Mouse (Mus musculus) mouse trophoblast stem cell (cell line): ENCODE results near the gene Rps12-ps3.

Experiments used
- in situ Hi-C, 2 experiments: fragments of 300-500 bp; cut with MseI, MboI; formaldehyde crosslinking; loops; 2 replicates in 1 of 2; 3 replicates in 1 of 2; pipeline ENCODE4 v1.15.1; 2025

Rps12-ps3 gene

DNA sequence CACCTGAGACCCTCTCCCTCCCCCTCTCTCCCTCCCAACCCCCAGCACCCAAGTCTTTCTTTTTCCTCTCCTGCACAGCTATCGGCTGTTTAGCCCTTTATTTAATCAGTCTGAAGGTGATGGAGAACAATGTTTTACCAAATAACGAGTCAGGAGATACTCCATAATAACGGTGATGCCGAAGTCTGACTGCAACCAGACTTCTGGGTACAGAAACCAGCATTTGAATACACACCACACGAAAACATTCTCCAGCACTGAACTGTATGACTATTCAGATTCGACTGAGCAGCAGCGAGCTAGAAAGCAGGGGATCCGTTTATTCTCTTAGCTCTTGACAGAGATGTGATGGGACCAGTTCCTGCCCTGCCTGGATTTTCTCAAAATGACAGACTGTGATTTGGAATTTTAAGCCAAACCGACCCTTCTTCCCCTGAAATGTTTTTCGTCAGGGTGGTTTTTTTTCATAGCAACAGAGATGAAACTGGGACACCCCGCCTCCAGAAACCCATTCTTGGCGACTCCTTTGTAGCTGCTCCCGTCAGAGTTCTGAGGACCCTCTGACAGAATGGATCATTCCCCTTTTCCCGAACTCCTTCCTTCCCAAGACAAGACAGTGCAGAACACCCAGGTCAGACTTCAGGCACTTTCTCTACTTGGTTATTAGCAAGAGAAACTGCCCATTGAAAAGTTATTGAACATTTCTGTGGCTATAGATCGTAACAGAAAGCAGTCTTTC is 29.2 kb downstream of the Rps12-ps3 start:
- in situ Hi-C loops, result no loop called here

DNA sequence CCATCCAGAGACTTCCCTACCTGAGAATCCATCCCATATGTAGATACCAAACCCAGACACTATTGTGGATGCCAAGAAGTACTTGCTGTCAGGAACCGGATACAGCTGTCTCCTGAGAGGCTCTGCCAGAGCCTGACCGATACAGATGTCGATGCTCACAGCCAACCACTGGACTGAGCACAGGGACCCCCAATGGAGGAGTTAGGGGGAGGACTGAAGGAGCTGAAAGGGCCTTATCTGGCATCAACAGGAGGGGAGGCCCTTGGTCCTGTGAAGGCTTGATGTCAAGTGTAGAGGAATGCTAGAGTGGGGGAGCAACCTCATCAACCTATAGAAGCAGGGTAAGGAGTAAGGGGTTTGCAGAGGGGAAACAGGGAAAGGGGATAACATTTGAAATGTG is 30.7 kb downstream of the Rps12-ps3 start:
- in situ Hi-C loops, result no loop called here

DNA sequence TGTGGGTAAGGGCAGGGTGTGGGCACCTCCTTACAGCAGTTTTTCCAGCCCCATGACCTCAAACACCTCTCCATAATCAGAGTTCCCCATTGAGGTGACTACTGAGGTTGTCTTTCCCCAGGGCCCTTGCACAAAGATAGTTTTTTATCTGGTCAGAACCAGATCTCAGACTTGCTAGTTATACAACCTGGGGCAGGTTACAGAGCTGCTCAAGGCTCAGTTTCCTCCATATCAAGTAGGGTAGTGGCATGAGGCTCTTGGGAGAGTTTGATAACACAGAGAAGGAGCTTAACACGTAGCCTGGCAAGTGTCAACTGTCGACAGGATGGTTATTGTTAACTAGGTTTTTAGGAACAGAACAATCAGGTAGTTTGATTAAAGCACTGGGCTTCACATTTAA is 32.8 kb downstream of the Rps12-ps3 start:
- in situ Hi-C loops, result no loop called here

DNA sequence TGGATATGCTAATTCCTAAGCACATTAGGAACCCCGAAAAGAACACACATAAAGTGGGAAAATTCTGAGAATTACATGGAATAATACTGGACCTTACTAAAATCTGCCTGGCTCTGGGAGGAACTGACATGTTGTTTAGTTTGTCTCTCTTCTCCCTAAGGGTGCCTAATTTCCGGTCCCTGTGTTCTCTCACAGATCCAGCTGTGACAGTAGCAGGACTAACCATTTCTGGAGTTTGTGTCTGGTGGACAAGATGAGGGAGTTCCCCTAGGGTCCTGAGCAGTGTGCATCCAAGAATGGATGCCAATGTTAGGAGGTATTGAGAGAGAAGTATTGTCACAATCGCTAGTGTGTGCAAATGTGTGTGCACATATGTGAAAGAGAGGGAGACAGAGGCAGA is 34.3 kb downstream of the Rps12-ps3 start:
- in situ Hi-C loops, result no loop called here

DNA sequence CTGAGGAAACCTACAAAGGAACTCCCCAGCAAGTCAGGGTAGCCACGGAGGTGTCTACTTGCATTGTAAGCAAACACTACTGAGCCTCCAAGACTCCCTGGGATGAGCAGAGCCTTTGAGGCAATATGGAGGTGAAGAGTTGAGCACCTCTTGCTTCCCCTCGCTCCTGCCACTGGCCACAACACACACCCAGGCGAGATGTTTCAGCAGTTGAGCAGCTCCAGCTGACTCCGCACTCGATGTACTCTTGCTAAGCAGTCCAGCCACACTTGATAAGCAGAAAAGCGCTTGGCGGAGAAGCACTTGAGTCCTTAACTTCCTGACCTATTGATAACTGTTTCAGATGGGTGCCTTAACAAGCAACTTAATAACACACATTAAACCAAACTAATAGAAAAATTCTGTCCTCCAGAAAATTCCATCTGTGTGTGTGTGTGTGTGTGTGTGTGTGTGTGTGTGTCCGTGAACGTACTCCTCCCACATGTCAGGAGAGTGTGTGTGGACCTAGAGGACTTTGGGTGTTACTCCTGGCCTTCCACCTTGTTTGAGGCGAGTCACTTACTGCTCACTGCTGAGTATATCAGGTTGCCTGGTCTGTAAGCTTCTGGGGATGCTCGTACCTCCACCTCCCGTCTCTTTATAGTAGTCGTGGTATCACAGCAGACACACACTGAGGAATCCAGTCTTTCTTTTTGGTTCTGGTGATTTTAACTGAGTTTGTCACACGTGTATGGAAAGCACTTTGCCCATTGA is 34.9 kb downstream of the Rps12-ps3 start:
- in situ Hi-C loops, result no loop called here

DNA sequence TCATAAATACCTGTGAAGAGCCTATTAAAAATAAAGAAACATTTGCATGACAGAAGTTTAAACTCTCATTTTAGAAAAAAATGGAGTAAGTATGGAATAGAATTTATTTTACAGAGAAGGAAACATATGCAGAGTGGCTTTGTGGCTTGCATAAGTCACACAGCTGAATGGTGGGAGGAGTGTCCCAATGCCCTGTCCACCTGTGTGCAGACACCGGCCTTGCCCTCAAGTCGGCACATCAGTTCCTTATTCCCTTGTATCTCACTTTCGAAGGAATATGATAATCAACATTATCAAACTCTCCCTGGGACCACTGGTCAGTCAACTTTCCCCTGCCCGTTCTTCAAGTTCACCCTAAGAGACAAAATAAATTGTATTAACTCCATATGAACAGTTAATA is 35.8 kb downstream of the Rps12-ps3 start:
- in situ Hi-C loops, result no loop called here

DNA sequence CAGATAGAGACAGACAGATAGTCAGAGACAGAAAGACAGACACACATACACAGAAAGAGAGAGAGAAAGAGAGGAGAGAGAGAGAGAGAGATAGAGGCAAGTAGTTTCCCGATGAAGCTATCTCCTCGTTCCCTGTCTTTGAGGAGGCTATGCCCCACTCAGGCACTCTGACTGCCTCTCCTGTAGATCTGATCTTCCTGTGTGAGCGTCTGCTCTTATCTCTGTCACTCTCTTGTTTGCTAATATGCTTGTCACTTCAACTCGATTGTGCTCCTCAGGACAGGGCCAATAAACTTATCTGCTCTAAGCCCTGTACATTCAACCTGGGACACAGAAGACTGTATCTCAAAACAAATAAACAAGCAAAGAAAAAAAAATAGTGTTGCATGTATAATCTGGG is 37.1 kb downstream of the Rps12-ps3 start:
- in situ Hi-C loops, result no loop called here

DNA sequence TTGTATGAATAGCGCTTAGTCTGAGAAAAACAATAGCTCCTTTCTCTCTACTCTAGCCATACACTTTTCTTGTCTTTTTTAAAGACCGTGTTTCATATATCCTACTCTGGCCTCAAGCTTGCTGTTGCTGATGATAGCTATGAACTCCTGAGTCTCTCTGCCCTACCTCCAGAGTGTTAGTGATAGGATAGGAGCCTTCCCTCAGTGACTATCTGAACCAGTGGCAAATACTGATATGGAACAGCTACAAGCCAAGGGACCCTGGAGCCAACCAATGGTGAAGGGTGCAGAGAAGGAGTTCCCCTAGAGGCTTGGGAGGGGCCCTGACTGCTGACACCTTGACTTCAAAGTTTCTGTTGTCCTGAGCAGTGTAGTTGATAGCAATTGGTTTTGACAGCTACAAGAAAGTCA is 38.4 kb downstream of the Rps12-ps3 start:
- in situ Hi-C loops, result no loop called here

DNA sequence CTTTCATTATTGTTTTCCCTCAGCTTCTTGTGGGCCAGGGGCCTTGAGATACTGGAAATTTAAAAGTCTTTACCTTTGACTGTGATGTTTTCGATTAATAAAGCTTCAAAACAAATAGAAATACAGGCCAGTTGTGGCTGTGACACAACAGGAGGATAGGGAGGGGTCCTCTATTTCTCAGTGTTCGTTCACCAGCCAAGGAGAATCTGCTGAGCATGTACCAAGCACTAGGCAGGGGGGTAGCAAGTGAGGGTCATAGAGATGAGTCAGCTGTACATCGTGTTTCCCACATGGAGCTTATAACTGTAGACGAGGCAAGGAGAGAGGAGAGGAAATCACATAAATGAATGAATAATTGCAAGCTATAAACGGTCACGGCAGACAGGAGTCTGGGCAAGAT is 40.6 kb downstream of the Rps12-ps3 start:
- in situ Hi-C loops, result no loop called here

DNA sequence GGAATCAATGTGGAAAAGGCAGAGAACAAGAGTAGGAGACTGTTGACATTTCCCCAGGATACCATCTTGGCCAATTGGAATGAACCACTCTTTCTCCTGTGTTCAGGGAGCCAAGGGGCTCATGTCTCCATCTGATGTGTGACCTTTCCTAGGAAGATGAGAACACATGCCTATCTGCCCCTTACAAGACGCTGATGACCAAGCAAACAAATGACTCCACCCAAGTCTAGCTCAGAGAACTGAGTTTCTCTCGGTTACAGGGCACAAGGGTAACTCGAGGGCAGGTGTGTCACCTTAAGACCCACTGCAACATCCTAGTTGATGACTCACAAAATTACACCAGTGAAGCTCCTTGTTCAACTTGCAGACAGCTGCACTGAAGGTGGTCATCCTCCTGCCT is 41.6 kb downstream of the Rps12-ps3 start:
- in situ Hi-C loops, result no loop called here

DNA sequence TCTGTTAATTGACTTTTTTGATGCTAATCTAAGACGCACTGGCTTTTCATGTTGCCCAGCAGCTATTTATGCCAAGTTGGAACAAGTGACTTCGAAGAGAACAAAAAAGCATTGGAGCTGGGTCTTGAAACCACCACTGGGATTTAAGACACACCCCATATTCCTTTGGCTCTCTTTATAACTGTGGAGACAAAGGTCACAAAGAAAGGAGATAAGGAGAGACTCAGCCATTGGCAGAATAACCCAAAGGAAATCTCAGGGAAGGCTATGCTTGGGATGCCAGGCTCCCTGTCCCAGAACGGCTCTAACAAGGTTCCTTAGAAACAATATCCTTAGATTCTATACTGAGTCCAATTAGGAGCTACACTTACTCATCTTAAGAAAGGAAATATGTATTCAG is 44.6 kb downstream of the Rps12-ps3 start:
- in situ Hi-C loops, result no loop called here

DNA sequence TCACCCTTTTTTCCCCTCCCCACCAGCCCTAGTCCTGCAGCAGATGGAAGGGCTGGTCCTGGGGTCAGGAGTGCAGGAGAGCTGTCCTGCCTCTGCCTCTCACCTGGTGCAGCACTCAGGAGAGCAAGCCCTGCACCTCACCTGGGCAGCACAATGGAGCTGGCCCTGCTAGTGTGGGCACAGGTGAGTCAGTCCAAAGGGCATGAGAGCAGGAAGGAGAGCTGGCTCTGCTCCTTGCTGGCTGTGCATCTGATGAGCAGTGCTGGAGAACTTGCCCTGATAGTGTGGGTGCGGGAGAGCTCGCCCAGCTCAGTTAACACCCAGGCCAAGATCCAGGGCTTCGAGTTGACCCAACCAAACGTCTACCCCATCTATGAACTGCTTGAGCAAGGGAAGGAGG is 45.8 kb downstream of the Rps12-ps3 start:
- in situ Hi-C loops, result no loop called here

DNA sequence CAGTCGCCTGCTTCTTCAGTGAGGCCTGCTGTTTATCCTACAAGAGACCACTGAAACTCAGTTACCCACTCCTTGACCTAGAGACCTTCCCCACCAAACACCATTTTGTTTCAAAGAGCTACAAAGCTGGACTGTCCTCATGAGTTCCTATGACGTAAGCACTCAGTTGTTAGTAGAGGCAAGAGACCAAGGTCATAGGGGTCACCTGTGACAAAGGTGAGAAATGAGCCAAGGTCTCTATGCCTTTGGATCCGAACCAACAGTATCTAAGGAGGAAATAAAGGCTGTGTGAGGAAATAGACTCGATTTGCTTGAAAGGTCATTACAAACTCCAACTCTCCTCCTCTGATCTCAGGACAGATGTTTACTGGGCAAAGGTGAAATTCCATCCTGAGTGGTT is 48.9 kb downstream of the Rps12-ps3 start:
- in situ Hi-C loops, result no loop called here
